Mouse (Mus musculus) forebrain, embryonic 14.5 days (tissue): ENCODE data around the gene Bsnd. TPM values are rescaled to one million over a fixed set of nuclear protein-coding genes. Genes with fewer than 3 reads are reported as not detected.
A peak's percentile ranks its signal among the peaks of the same experiment; 100 is the strongest.

ENCODE experiments used
- ATAC-seq: fragments of 200-750 bp; cut with Nextera tagmentation; 2 replicates; pipeline ENCODE4 v1.8.0; 2017; ENCODE audit warnings: mild to moderate bottlenecking, moderate library complexity
- DNase-seq: peaks from one replicate; pipeline ENCODE4 v3.0.0-alpha.2; 2015; ENCODE audit warnings: low spot score
- H3K27ac ChIP-seq: fragments of 300-500 bp; sonication (generic); 2 replicates; pipeline ENCODE4 v1.5.1; 2014; ENCODE audit warnings: low read depth, mild to moderate bottlenecking, control low read depth, low read length, moderate library complexity
- H3K27me3 ChIP-seq: fragments of 300-500 bp; sonication (generic); replicated peaks from 2 replicates; pipeline ENCODE4 v1.6.1; 2014; ENCODE audit warnings: low read length, control low read depth, mixed read lengths; ENCODE audit not compliant: control insufficient read depth, insufficient read depth
- H3K36me3 ChIP-seq: fragments of 300-500 bp; sonication (generic); 2 replicates; pipeline ENCODE4 v1.6.1; 2014; ENCODE audit warnings: low read length, control low read depth; ENCODE audit not compliant: control insufficient read depth, insufficient read depth
- H3K4me1 ChIP-seq: fragments of 300-500 bp; sonication (generic); 2 replicates; pipeline ENCODE4 v1.6.1; 2014; ENCODE audit warnings: antibody characterized with exemption, low read length, control low read depth; ENCODE audit not compliant: control insufficient read depth, insufficient read depth
- H3K4me2 ChIP-seq: fragments of 300-500 bp; sonication (generic); 2 replicates; pipeline ENCODE4 v1.6.1; 2014; ENCODE audit warnings: mild to moderate bottlenecking, control low read depth, low read length
- H3K4me3 ChIP-seq: fragments of 300-500 bp; sonication (generic); 2 replicates; pipeline ENCODE4 v1.5.1; 2014; ENCODE audit warnings: low read depth, low read length, control low read depth
- H3K9ac ChIP-seq: fragments of 300-500 bp; sonication (generic); 2 replicates; pipeline ENCODE4 v1.6.1; 2014; ENCODE audit warnings: mild to moderate bottlenecking, low read length, control low read depth, moderate library complexity
- H3K9me3 ChIP-seq: fragments of 300-500 bp; sonication (generic); replicated peaks from 2 replicates; pipeline ENCODE4 v1.6.1; 2016; ENCODE audit warnings: low read length, control low read depth, mixed read lengths; ENCODE audit not compliant: control insufficient read depth
- WGBS: fragments of 180-500 bp; shearing (Covaris S2); extraction: QIAGEN DNeasy Blood & Tissue Kit; methylation state at CpG from one replicate; pipeline ENCODE4 v1.1.7; 2014; 5-methylcytosine and 5-hydroxymethylcytosine counted together
- polyA plus RNA-seq: library from polyadenylated mRNA; unstranded; fragments of >200 nt; fragmentation: Nextera tagmentation; extraction: Ambion mirVana; gene quantifications from 2 replicates; pipeline ENCODE4 v1.2.1, GENCODE M21; 2014

Bsnd gene
- polyA plus RNA-seq, 1 experiment from 2014 or later = not detected

- ATAC-seq = no peak
- DNase-seq = no peak
- Histone ChIP-seq H3K27me3 (no peaks in the 10 kb centered on the region), H3K9me3 (no peaks in the 10 kb centered on the region), H3K4me3 (no peak overlapping the region), H3K27ac (no peak overlapping the region), H3K4me2 (no peak overlapping the region), H3K4me1 (no peaks in the 10 kb centered on the region), H3K36me3 (no peaks in the 10 kb centered on the region), H3K9ac (no peak overlapping the region)
- WGBS = 90% methylated on average over 8 of the region's 8 CpGs
Measured at GRCm38 (mm10) chr4:106449306-106449705, 42.8 kb downstream of the Bsnd start.

DNA sequence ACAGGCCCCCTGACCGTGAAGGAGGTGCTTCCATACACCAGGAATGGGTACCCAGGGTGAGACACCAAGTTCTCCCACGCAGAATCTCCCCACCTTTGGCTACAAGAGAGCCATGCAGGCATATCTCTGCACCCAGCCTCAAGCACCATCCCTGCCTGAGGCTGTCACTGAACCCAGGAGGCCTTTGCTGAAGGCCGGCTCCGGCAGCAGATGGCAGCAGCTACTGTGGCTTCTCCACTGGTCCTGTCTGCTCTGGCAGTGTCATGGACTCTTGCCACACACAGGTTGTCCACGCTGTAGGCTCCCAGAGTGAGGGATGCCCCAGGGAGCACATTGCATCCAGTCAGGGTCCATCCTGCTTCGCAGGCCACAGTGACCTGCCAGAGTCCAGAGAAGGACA, 48.9 kb downstream of the Bsnd start:
- Histone ChIP-seq H3K27ac (no peak overlapping the region), H3K9ac (no peak overlapping the region), H3K36me3 (peaks cover 44% of the 10 kb centered on the region), H3K9me3 (no peaks in the 10 kb centered on the region), H3K4me3 (no peak overlapping the region), H3K4me1 (no peaks in the 10 kb centered on the region), H3K27me3 (no peaks in the 10 kb centered on the region), H3K4me2 (no peak overlapping the region)
- no peak for DNase-seq
- WGBS = 89% methylated on average over 6 of the region's 6 CpGs
- ATAC-seq = no peak

- 93% methylated on average over 5 of the region's 5 CpGs for WGBS
- Histone ChIP-seq H3K9ac (no peak overlapping the region), H3K27me3 (no peaks in the 10 kb centered on the region), H3K4me2 (no peak overlapping the region), H3K4me1 (no peaks in the 10 kb centered on the region), H3K9me3 (no peaks in the 10 kb centered on the region), H3K27ac (no peak overlapping the region), H3K36me3 (peaks cover 78% of the 10 kb centered on the region), H3K4me3 (no peak overlapping the region)
- ATAC-seq = no peak
- no peak for DNase-seq
Measured at GRCm38 (mm10) chr4:106438763-106439162, 53.3 kb downstream of the Bsnd start.

DNA sequence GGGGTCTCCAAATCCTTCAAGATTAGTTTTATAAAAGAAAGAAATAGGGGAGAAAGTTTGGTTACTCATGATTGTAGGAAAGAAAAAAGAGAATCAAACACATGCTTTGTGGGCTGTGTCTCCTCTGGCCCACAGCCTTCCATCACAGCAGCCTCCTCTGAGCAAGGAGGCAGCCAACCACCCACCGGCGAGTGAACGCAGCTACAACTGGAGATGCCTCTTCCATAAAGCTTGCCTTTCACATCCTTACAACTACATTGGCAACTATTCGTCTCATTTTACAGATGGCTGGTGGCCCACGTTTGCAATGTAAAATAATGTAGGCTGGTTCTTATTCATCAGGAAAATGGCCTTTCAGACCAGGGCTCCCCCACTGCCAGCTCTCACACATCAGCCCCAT, 54.9 kb downstream of the Bsnd start:
- WGBS = 94% methylated on average over 5 of the region's 5 CpGs
- ATAC-seq = no peak
- no peak overlapping the region for H3K27ac ChIP-seq
- H3K9me3 ChIP-seq = no peaks in the 10 kb centered on the region
- peaks cover 76% of the 10 kb centered on the region for H3K36me3 ChIP-seq
- H3K4me1 ChIP-seq = no peaks in the 10 kb centered on the region
- H3K27me3 ChIP-seq = no peaks in the 10 kb centered on the region
- no peak overlapping the region for H3K4me2 ChIP-seq
- H3K4me3 ChIP-seq = no peak overlapping the region
- DNase-seq = no peak
- no peak overlapping the region for H3K9ac ChIP-seq

DNA sequence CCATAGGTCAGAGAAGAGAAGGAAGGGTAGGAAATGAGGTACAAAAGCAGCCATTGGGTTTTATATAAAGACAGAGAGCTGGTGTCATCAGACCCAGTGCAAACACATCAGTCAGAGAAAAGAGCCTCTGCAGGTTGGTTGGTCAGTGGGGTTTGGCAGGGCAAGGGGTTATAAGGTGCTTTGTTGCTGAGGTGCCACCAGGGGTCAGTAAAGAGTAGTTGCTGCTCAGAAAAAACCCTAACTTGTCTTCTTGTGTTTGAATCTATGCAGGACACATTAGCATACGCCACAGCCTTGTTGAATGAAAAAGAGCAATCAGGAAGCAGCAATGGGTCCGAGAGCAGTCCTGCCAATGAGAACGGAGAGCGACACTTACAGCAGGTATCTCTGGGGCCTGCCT, 55.6 kb downstream of the Bsnd start:
- H3K4me2 ChIP-seq = no peak overlapping the region
- no peak overlapping the region for H3K27ac ChIP-seq
- H3K4me3 ChIP-seq = no peak overlapping the region
- peaks cover 76% of the 10 kb centered on the region for H3K36me3 ChIP-seq
- no peak overlapping the region for H3K9ac ChIP-seq
- DNase-seq (peak; percentile 57), ATAC-seq (no peak)
- 53% methylated on average over 4 of the region's 4 CpGs for WGBS
- no peaks in the 10 kb centered on the region for H3K9me3 ChIP-seq
- no peaks in the 10 kb centered on the region for H3K4me1 ChIP-seq
- no peaks in the 10 kb centered on the region for H3K27me3 ChIP-seq

- no peaks in the 10 kb centered on the region for H3K9me3 ChIP-seq
- WGBS = 87% methylated on average over 2 of the region's 2 CpGs
- ATAC-seq (no peak), DNase-seq (no peak)
- H3K4me1 ChIP-seq = no peaks in the 10 kb centered on the region
- H3K27ac ChIP-seq = no peak overlapping the region
- no peak overlapping the region for H3K9ac ChIP-seq
- no peak overlapping the region for H3K4me2 ChIP-seq
- H3K36me3 ChIP-seq = peaks cover 79% of the 10 kb centered on the region
- no peaks in the 10 kb centered on the region for H3K27me3 ChIP-seq
- H3K4me3 ChIP-seq = no peak overlapping the region
Measured at GRCm38 (mm10) chr4:106435426-106435825, 56.7 kb downstream of the Bsnd start.

Other genes starting within 250 kb of the Bsnd start
- gene Usp24, start 176.1 kb downstream of the Bsnd start, polyA plus RNA-seq = 7.2 and 9.1 TPM in 2 replicates
- 0.43 and 0.54 TPM in 2 replicates for gene Pcsk9, start 28.0 kb downstream of the Bsnd start, polyA plus RNA-seq
- 16.4 and 16.6 TPM in 2 replicates for gene Dhcr24, start 68.8 kb upstream of the Bsnd start, polyA plus RNA-seq
- not detected in 2 replicates for gene Lexm, start 125.0 kb upstream of the Bsnd start, polyA plus RNA-seq
- gene Ttc22, start 130.1 kb upstream of the Bsnd start, polyA plus RNA-seq = 0.46 and 0.53 TPM in 2 replicates
- 11.7 and 12.7 TPM in 2 replicates for gene Pars2, start 158.8 kb upstream of the Bsnd start, polyA plus RNA-seq
- 106 and 107 TPM in 2 replicates for gene Ttc4, start 186.7 kb upstream of the Bsnd start, polyA plus RNA-seq
- 0.09 and 0.18 TPM in 2 replicates for gene Mroh7, start 238.6 kb upstream of the Bsnd start, polyA plus RNA-seq
- gene Fam151a, start 241.6 kb upstream of the Bsnd start, polyA plus RNA-seq = not detected in 2 replicates